Mouse (Mus musculus): ENCODE results near the gene Rnf216. TPM values are rescaled to one million over a fixed set of nuclear protein-coding genes. Genes with fewer than 3 reads are reported as not detected.

The Rnf216 gene
- polyA plus RNA-seq, 1 experiment from 2014 or later = 14.6 TPM

- Histone ChIP-seq H3K36me3 (ENCODE audit: control insufficient read depth, insufficient read depth) (peaks cover 11% of the 10 kb centered on the region), H3K4me2 (ENCODE audit: low read depth, low read length) (0 out of 2 replicates have a peak overlapping the region, but pooled peaks have one; percentile 66), H3K27me3 (ENCODE audit: control insufficient read depth, insufficient read depth, low read depth, low read length) (no peaks in the 10 kb centered on the region), H3K9ac (ENCODE audit: low read depth, low read length) (no peak overlapping the region), H3K4me3 (ENCODE audit: low read depth, low read length) (no peak overlapping the region), H3K4me1 (ENCODE audit: control insufficient read depth, low read depth, low read length) (peaks cover 67% of the 10 kb centered on the region), H3K27ac (ENCODE audit: low read length) (peak overlapping the region; percentile 72), H3K9me3 (replicated peaks; ENCODE audit: control insufficient read depth, low read length) (no peaks in the 10 kb centered on the region)
- no peak for ATAC-seq (ENCODE audit: low read depth)
- 40% methylated on average over 2 of the region's 2 CpGs for WGBS (ENCODE audit: insufficient replicate concordance)
These were observed 51.9 kb downstream of the Rnf216 start for GRCm38 (mm10) chr5:143060774-143061385.

GRCm38 (mm10) chr5:143059958-143060357 lies 52.8 kb downstream of the Rnf216 start:
- peak overlapping the region; percentile 66 for H3K4me2 ChIP-seq (ENCODE audit: low read depth, low read length)
- WGBS (ENCODE audit: insufficient replicate concordance) = 25% methylated on average over 1 of the region's 1 CpGs
- H3K4me3 ChIP-seq (ENCODE audit: low read depth, low read length) = no peak overlapping the region
- no peaks in the 10 kb centered on the region for H3K27me3 ChIP-seq (ENCODE audit: control insufficient read depth, insufficient read depth, low read depth, low read length)
- H3K27ac ChIP-seq (ENCODE audit: low read length) = peak overlapping the region; percentile 97
- H3K9ac ChIP-seq (ENCODE audit: low read depth, low read length) = 0 out of 2 replicates have a peak overlapping the region, but pooled peaks have one; percentile 46
- H3K9me3 ChIP-seq (replicated peaks; ENCODE audit: control insufficient read depth, low read length) = no peaks in the 10 kb centered on the region
- peaks cover 7% of the 10 kb centered on the region for H3K36me3 ChIP-seq (ENCODE audit: control insufficient read depth, insufficient read depth)
- H3K4me1 ChIP-seq (ENCODE audit: control insufficient read depth, low read depth, low read length) = peaks cover 67% of the 10 kb centered on the region
- peak; percentile 52 for ATAC-seq (ENCODE audit: low read depth)

GRCm38 (mm10) chr5:143059182-143059581 lies 53.6 kb downstream of the Rnf216 start:
- H3K9me3 ChIP-seq (replicated peaks; ENCODE audit: control insufficient read depth, low read length) = no peaks in the 10 kb centered on the region
- H3K4me2 ChIP-seq (ENCODE audit: low read depth, low read length) = peak overlapping the region; percentile 66
- peak overlapping the region; percentile 4; the same call in 1 of the 2 replicates for H3K4me3 ChIP-seq (ENCODE audit: low read depth, low read length)
- peak overlapping the region; percentile 46 for H3K9ac ChIP-seq (ENCODE audit: low read depth, low read length)
- 0 out of 2 replicates have a peak, but pooled peaks cover 4% of the 10 kb centered on the region for H3K36me3 ChIP-seq (ENCODE audit: control insufficient read depth, insufficient read depth)
- peak; percentile 67 for ATAC-seq (ENCODE audit: low read depth)
- H3K27ac ChIP-seq (ENCODE audit: low read length) = peak overlapping the region; percentile 97
- H3K27me3 ChIP-seq (ENCODE audit: control insufficient read depth, insufficient read depth, low read depth, low read length) = no peaks in the 10 kb centered on the region
- peaks cover 74% of the 10 kb centered on the region for H3K4me1 ChIP-seq (ENCODE audit: control insufficient read depth, low read depth, low read length)

GRCm38 (mm10) chr5:143058675-143059074 lies 54.1 kb downstream of the Rnf216 start:
- Histone ChIP-seq H3K4me1 (ENCODE audit: control insufficient read depth, low read depth, low read length) (peaks cover 79% of the 10 kb centered on the region), H3K27ac (ENCODE audit: low read length) (peak overlapping the region; percentile 97), H3K4me2 (ENCODE audit: low read depth, low read length) (peak overlapping the region; percentile 66), H3K36me3 (ENCODE audit: control insufficient read depth, insufficient read depth) (0 out of 2 replicates have a peak, but pooled peaks cover 4% of the 10 kb centered on the region), H3K9me3 (replicated peaks; ENCODE audit: control insufficient read depth, low read length) (no peaks in the 10 kb centered on the region), H3K9ac (ENCODE audit: low read depth, low read length) (peak overlapping the region; percentile 46), H3K4me3 (ENCODE audit: low read depth, low read length) (peak overlapping the region; percentile 15), H3K27me3 (ENCODE audit: control insufficient read depth, insufficient read depth, low read depth, low read length) (no peaks in the 10 kb centered on the region)
- ATAC-seq (ENCODE audit: low read depth) = peak; percentile 28

GRCm38 (mm10) chr5:143058208-143058607 lies 54.6 kb downstream of the Rnf216 start:
- no peaks in the 10 kb centered on the region for H3K9me3 ChIP-seq (replicated peaks; ENCODE audit: control insufficient read depth, low read length)
- H3K4me1 ChIP-seq (ENCODE audit: control insufficient read depth, low read depth, low read length) = peaks cover 84% of the 10 kb centered on the region
- H3K27me3 ChIP-seq (ENCODE audit: control insufficient read depth, insufficient read depth, low read depth, low read length) = no peaks in the 10 kb centered on the region
- H3K9ac ChIP-seq (ENCODE audit: low read depth, low read length) = peak overlapping the region; percentile 59
- H3K4me3 ChIP-seq (ENCODE audit: low read depth, low read length) = peak overlapping the region; percentile 15
- H3K4me2 ChIP-seq (ENCODE audit: low read depth, low read length) = peak overlapping the region; percentile 66
- 0 out of 2 replicates have a peak, but pooled peaks cover 4% of the 10 kb centered on the region for H3K36me3 ChIP-seq (ENCODE audit: control insufficient read depth, insufficient read depth)
- H3K27ac ChIP-seq (ENCODE audit: low read length) = peak overlapping the region; percentile 97
- ATAC-seq (ENCODE audit: low read depth) = peak; percentile 82
- WGBS (ENCODE audit: insufficient replicate concordance) = 4% methylated on average over 2 of the region's 2 CpGs

- H3K27ac ChIP-seq (ENCODE audit: low read length) = peak overlapping the region; percentile 97
- no peaks in the 10 kb centered on the region for H3K27me3 ChIP-seq (ENCODE audit: control insufficient read depth, insufficient read depth, low read depth, low read length)
- no peak overlapping the region for H3K4me3 ChIP-seq (ENCODE audit: low read depth, low read length)
- no peak for ATAC-seq (ENCODE audit: low read depth)
- peaks cover 89% of the 10 kb centered on the region for H3K4me1 ChIP-seq (ENCODE audit: control insufficient read depth, low read depth, low read length)
- H3K4me2 ChIP-seq (ENCODE audit: low read depth, low read length) = peak overlapping the region; percentile 66
- 24% methylated on average over 1 of the region's 1 CpGs for WGBS (ENCODE audit: insufficient replicate concordance)
- 0 out of 2 replicates have a peak, but pooled peaks cover 2% of the 10 kb centered on the region for H3K36me3 ChIP-seq (ENCODE audit: control insufficient read depth, insufficient read depth)
- peak overlapping the region; percentile 59 for H3K9ac ChIP-seq (ENCODE audit: low read depth, low read length)
- no peaks in the 10 kb centered on the region for H3K9me3 ChIP-seq (replicated peaks; ENCODE audit: control insufficient read depth, low read length)
These were observed 55.0 kb downstream of the Rnf216 start for GRCm38 (mm10) chr5:143057753-143058152.

GRCm38 (mm10) chr5:143056191-143056880 lies 56.5 kb downstream of the Rnf216 start:
- no peak for ATAC-seq (ENCODE audit: low read depth)
- H3K4me3 ChIP-seq (ENCODE audit: low read depth, low read length) = no peak overlapping the region
- H3K4me2 ChIP-seq (ENCODE audit: low read depth, low read length) = no peak overlapping the region
- H3K4me1 ChIP-seq (ENCODE audit: control insufficient read depth, low read depth, low read length) = peaks cover 96% of the 10 kb centered on the region
- 67% methylated on average over 4 of the region's 4 CpGs for WGBS (ENCODE audit: insufficient replicate concordance)
- H3K27ac ChIP-seq (ENCODE audit: low read length) = peak overlapping the region; percentile 97
- no peaks in the 10 kb centered on the region for H3K27me3 ChIP-seq (ENCODE audit: control insufficient read depth, insufficient read depth, low read depth, low read length)
- no peaks in the 10 kb centered on the region for H3K9me3 ChIP-seq (replicated peaks; ENCODE audit: control insufficient read depth, low read length)
- H3K36me3 ChIP-seq (ENCODE audit: control insufficient read depth, insufficient read depth) = no peaks in the 10 kb centered on the region
- H3K9ac ChIP-seq (ENCODE audit: low read depth, low read length) = peak overlapping the region; percentile 11; the same call in 1 of the 2 replicates

GRCm38 (mm10) chr5:143055501-143056125 lies 57.2 kb downstream of the Rnf216 start:
- H3K4me1 ChIP-seq (ENCODE audit: control insufficient read depth, low read depth, low read length) = peaks cover 93% of the 10 kb centered on the region
- H3K9ac ChIP-seq (ENCODE audit: low read depth, low read length) = 0 out of 2 replicates have a peak overlapping the region, but pooled peaks have one; percentile 32
- no peaks in the 10 kb centered on the region for H3K27me3 ChIP-seq (ENCODE audit: control insufficient read depth, insufficient read depth, low read depth, low read length)
- H3K9me3 ChIP-seq (replicated peaks; ENCODE audit: control insufficient read depth, low read length) = no peaks in the 10 kb centered on the region
- peak overlapping the region; percentile 97 for H3K27ac ChIP-seq (ENCODE audit: low read length)
- no peak for ATAC-seq (ENCODE audit: low read depth)
- peak overlapping the region; percentile 13; the same call in 1 of the 2 replicates for H3K4me2 ChIP-seq (ENCODE audit: low read depth, low read length)
- no peaks in the 10 kb centered on the region for H3K36me3 ChIP-seq (ENCODE audit: control insufficient read depth, insufficient read depth)
- H3K4me3 ChIP-seq (ENCODE audit: low read depth, low read length) = no peak overlapping the region
- 6% methylated on average over 3 of the region's 3 CpGs for WGBS (ENCODE audit: insufficient replicate concordance)

All from liver, embryonic 16.5 days (tissue).